Mouse (Mus musculus): ENCODE data around the gene Btf3. TPM values are rescaled to one million over a fixed set of nuclear protein-coding genes. Genes with fewer than 3 reads are reported as not detected.

Btf3 gene
- total RNA-seq (2021), result 100 to 1,000 TPM; 160 to 170 TPM
- long read RNA-seq, experiment 1, transcript Btf3-205 (6 exons, 888 nt), result major isoform, 32 of 34 reads
- long read RNA-seq, experiment 1, partial matches to known transcripts, result 0 of 34 reads
- long read RNA-seq, experiment 1, other reads (novel, unspliced or antisense), result 0 of 34 reads
- long read RNA-seq, experiment 2, transcript Btf3-205 (6 exons, 888 nt), result major isoform, 40 of 45 reads
- long read RNA-seq, experiment 2, partial matches to known transcripts, result 2 of 45 reads
- long read RNA-seq, experiment 2, other reads (novel, unspliced or antisense), result 3 of 45 reads

DNA sequence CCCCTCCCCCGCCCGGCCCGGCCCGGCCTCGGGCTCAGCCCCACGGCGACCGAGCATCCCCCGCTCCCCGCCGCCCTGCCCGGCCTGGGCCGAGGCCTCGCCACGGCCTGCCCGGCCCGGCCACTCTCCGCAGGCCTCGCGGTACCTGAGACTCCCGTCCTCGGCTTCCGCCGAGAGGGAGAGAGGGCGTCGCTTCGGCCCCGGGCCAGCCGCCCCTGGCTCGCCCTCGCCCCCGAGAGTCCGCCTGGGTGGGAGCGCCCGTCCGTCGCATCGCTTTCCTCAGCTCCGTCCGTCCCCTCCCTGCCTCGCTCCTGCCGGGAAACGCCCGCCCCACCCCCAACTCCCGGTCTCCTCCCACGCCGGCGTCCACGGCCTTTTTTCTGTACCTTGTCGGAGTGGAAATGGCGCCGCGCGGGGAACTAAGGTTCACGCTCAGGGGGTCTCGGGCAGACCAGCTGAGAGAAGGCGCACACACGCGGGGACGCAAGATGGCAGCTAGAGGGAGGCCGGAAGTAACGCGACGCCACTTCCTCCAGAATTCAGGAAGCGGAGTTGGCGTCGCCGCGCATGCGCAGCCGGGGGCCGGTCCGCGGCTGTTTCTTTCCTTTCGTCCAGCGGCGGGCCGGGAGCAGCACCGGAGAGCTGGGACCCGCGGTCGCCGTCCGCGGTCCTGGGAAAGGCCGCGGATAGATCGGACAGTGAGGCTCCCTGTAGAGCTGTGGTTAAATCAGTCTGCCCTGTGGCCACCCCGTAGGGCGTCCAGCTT is at the start of gene Btf3:
Btf3 (minus strand) TSS at position 527 of the 766 bp plus-strand sequence.
- intact Hi-C loops (cut with DNase I), result loop anchor here (1.0 to 10.0 kb wide), 2 partner anchors 53 to 408 kb away; partner anchors contain the start of genes Ankra2 and Utp15
- Histone ChIP-seq H3K27ac (peak within 1 kb of the TSS; percentile 90), H3K4me3 (peak within 1 kb of the TSS; percentile 88)
- DNase-seq (ENCODE audit: extremely low spot score in 1 of 2, low spot score in 2 of 2), result peak; percentile 93 to 96
- peak; percentile 22 for TF ChIP-seq CTCF (IDR thresholded peaks at IDR 0.05)

DNA sequence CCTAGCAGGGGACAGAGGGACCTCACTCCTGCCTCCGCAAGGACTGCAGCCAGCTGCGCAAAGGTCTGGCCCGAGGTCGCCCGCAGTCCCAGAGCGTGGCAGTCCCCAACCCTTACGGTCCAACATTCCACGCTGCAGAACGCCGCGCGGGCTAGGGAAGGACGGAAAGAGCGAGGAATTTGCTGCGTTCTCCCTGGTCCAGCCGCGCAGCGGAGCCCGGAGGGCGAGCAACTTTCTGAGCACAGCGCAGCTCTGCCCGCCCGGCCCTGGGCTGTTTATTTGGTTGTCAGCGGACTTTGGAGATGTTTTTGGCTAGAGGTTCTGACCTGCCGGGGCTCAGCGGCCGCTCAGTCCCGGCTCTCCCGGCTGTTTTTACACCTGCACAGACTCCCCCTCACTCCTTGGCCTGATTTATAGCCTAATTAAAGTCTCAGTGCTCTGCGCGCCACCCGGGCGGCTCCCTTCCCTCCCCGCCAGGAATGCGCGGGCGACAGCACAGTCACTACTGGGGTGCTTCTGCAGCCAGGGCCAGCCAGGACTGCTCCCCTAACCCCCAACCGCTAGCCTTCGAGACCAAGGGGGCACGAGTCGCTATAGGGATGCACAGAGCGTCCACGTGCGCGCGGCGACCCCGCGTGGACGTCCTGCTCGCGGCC is 49.1 kb upstream of the Btf3 start:
- no peak overlapping the region for H3K27ac ChIP-seq
- no peak overlapping the region for H3K4me3 ChIP-seq
- no peak for TF ChIP-seq CTCF (IDR thresholded peaks at IDR 0.05)
- no peak for DNase-seq (ENCODE audit: extremely low spot score in 1 of 2, low spot score in 2 of 2)
- intact Hi-C loops (cut with DNase I), result loop anchor here (5.0 kb wide), 1 partner anchor 206 kb away; no protein-coding TSS in a partner anchor

DNA sequence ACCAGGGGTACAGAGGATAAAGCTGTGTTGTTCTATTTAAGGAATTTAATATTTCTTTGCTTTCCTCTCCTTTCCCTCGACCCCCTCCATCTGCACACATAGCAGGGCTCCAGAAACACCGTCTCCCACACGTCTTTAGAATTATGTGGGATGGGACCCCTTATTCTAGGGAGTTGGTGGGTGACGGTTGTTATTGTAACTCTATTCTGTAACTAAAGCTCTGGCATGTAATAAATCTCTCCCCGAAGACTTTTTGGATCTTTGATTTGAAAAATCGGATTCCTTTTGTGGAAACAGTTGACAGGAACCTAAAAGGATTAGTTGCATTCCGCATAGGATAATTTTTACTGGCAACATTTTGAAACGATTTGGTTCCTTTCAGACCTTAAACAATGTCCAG is 48.3 kb upstream of the Btf3 start:
- Histone ChIP-seq H3K4me3 (no peak overlapping the region), H3K27ac (no peak overlapping the region)
- intact Hi-C loops (cut with DNase I), result loop anchor here (5.0 kb wide), 1 partner anchor 207 kb away; no protein-coding TSS in a partner anchor
- no peak for TF ChIP-seq CTCF (IDR thresholded peaks at IDR 0.05)
- DNase-seq (ENCODE audit: extremely low spot score in 1 of 2, low spot score in 2 of 2), result no peak

DNA sequence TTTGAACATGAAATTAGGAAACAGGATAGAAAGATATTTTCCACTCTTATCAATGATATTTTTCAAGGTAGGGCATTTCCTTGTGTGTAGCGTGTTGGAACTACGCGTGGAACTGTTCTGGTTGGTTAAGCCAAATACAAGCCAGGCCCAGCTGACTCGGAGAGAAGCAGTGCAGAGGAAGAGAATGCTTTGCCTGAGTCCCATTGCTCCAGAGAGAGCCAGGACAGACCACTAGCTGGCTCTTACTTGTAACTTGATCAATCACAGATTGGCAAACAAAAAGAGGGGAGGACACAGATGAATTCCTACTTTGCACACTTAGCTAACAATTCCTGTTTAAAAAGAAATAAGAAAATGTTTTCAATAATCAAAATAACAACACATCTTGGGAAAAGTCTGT is 46.2 kb upstream of the Btf3 start:
- Histone ChIP-seq H3K27ac (no peak overlapping the region), H3K4me3 (no peak overlapping the region)
- intact Hi-C loops (cut with DNase I), result no loop called here
- DNase-seq (ENCODE audit: extremely low spot score in 1 of 2, low spot score in 2 of 2), result no peak
- TF ChIP-seq CTCF (IDR thresholded peaks at IDR 0.05), result no peak

DNA sequence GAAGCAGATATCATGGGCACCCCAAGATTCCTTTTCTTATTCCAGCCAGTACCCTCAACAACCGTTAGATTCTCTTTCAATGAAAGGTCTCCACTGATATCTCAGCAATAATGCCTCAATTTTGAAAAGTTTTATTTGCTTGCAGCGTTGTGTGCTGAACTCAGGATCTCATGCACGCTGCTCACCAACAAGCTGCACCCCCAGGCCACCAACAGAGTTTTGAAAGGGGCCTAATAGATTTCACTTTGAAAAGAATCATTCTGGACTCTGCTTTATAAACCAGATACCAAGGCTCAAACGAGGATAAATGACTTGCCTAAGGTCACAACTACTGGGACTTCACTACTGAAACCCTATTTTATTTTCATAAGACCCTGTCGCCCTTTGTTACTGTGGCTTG is 44.4 kb upstream of the Btf3 start:
- Histone ChIP-seq H3K27ac (no peak overlapping the region), H3K4me3 (no peak overlapping the region)
- no peak for TF ChIP-seq CTCF (IDR thresholded peaks at IDR 0.05)
- intact Hi-C loops (cut with DNase I), result no loop called here
- no peak for DNase-seq (ENCODE audit: extremely low spot score in 1 of 2, low spot score in 2 of 2)

DNA sequence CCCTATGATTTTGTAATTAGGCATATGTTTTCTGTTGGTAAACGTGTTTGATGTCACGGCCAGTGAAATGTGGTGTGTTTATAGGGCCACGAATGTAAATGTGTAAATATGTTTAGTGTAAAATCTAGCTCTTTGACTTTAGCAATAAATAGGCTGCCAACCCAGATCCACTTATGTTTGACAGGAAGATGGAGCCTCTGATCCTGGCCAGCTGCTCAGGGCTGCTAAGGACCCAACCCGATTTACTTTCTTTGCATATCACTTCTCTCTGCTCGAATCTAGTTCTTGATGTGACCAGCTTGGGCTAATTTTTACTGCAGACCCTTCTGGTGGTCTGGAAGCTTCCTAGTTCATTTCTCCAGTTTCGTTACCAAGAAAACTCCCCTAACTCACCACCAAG is 43.6 kb upstream of the Btf3 start:
- intact Hi-C loops (cut with DNase I), result no loop called here
- H3K4me3 ChIP-seq, result no peak overlapping the region
- TF ChIP-seq CTCF (IDR thresholded peaks at IDR 0.05), result no peak
- DNase-seq (ENCODE audit: extremely low spot score in 1 of 2, low spot score in 2 of 2), result no peak
- no peak overlapping the region for H3K27ac ChIP-seq

DNA sequence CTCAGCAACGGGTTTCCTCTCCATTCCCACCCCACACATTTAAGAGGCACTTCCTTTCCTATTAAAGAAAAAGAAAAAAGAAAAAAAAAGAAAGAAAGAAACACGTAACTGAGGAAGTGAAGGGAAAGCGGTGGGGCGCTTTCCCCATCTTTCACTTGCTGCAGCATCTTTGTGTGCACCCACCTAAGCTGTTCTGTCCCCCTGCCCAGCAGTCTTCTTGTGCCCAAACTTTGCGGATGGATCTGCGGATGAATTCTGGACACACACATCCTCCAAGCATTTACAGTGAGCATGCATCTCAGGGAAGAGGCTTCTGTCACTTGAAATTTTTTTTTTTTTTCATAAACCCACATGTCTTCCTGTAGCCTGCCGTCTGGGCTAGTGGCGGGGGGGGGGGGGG is 42.5 kb upstream of the Btf3 start:
- intact Hi-C loops (cut with DNase I), result no loop called here
- no peak for TF ChIP-seq CTCF (IDR thresholded peaks at IDR 0.05)
- no peak overlapping the region for H3K4me3 ChIP-seq

DNA sequence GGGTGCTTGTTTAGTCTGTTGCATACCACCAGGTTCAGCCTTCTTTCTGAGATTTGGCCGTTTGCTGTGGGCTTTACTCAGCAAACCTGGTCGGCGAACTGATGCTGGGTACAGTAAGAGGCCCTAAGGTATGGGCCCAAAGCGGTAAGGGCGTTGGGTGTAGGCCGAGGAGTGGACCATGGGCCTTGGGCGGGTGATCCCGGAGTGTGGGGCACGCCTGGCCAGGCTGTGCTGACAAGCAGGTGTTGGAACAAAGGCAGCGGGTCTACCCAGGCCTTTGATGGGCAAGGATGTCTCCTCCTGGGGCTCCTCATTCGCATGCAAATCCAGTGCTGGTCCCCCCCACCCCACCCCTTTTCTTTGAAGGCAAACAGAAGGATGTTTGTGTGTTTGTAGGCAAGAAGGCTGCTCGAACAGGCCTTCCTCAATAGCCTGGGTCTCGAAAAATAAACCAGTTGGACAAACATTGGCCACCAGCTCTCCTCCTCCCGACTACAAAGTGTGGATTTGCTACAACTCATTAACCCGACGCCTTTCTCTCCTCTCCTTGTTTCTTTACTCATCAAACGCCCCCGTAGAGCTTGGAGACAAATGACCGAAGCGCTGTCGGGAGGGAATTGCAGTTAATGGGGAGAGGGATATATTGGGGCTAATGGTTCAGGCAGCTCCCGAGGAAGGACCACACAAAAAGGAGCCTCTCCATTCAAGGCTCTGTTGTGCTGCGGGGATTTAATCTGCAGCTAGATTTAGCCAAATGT is 41.8 kb upstream of the Btf3 start:
- DNase-seq (ENCODE audit: extremely low spot score in 1 of 2, low spot score in 2 of 2), result no peak
- Histone ChIP-seq H3K27ac (no peak overlapping the region), H3K4me3 (no peak overlapping the region)
- TF ChIP-seq CTCF (IDR thresholded peaks at IDR 0.05), result no peak
- intact Hi-C loops (cut with DNase I), result no loop called here

More for the DNA sequence above, 42.5 kb upstream of the Btf3 start:
- H3K27ac ChIP-seq, result no peak overlapping the region
- DNase-seq (ENCODE audit: extremely low spot score in 1 of 2, low spot score in 2 of 2), result no peak

DNA sequence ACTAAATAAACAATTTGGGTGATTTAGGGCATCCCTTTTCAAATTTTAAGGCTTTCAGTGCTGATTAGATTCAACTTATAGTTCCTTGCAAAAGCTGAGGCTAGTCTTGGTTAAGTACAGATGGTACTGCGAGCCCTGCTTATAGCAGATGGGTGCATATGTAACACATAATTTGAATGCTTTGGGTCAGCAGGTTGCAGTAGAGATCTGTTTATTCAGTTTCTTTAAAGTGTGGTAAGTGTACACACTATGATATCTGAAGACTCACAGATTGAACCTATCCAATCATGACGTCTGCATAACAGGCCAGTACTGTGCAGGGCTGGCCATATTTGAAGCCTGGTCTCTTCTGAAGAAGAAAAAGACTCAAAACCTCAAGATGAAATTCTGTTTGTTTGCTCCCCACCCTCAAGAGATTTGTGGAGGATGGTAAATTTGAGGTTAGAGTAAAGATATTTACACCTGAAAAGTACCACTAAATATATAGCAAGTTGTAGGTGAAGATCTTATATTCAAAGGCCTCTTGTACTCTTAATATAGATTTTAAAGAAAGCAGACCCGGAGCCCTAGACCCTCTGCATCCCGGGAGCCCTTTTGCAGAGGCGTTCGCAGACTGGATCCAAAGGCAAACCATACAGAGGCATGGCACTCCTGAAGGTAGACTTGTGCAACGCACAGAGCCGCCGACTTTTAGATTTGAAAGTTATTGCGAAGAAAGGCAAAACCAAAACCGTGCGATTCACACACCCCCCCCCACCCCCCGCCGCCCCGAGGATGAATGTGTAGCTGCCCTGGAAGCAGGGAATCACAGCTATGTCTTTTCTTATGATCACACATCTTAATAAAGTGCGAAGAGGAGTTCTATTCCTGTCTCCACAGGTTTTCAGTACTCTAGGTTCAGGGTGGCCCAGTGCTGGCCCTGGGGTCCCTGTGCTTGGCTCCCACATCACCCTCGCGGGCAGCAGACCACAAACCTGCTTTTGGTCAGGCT is 40.9 kb upstream of the Btf3 start:
- intact Hi-C loops (cut with DNase I), result no loop called here
- DNase-seq (ENCODE audit: extremely low spot score in 1 of 2, low spot score in 2 of 2), result no peak
- Histone ChIP-seq H3K4me3 (no peak overlapping the region), H3K27ac (no peak overlapping the region)
- no peak for TF ChIP-seq CTCF (IDR thresholded peaks at IDR 0.05)

DNA sequence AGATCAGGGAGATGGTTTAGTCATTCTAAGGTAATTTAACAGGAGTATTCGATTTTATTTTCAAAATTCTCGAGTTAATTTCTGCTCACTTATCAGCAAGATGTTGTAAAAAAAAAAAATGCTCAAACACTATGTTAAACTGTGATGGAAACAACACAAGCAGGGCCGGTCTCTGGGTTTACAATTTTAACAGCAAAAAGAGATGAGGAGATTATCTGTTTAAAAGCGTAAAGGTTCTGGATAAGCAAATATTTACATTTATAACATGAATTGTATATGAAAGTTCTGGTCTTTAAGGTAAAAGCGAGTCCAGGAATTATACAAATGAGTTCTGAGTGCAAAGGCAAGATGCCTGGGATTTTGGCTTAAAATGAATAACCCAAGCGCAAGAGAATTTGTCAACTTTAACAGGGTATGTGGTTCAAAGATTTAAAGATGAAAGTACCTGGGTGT is 40.2 kb upstream of the Btf3 start:
- Histone ChIP-seq H3K4me3 (no peak overlapping the region), H3K27ac (no peak overlapping the region)
- no peak for DNase-seq (ENCODE audit: extremely low spot score in 1 of 2, low spot score in 2 of 2)
- intact Hi-C loops (cut with DNase I), result no loop called here
- no peak for TF ChIP-seq CTCF (IDR thresholded peaks at IDR 0.05)
